In genomic region chr7:142869419-142870163, GRCm38 (mm10) we compare ENCODE assay signal across 17 mouse cellular contexts.
DNase-seq lines count a peak whose midpoint lies in the region; ATAC-seq and TF ChIP-seq lines count a peak whose summit lies in the region.
"Had no signal": no experiment of that assay in that cellular context is flagged by ENCODE, and none has a peak within 500 bp of the region (broad histone marks: within the 10 kb centered on the region; RNA-seq: fewer than 3 reads in every experiment).

No protein-coding gene starts in this region.

- 0 out of 2 replicates have a peak, but pooled peaks cover 4% of the 10 kb centered on the region for H3K4me1 ChIP-seq in hindbrain, embryonic 13.5 days (replicated peaks)
- no peaks in the 10 kb centered on the region for H3K4me1 ChIP-seq in hindbrain, embryonic 10.5 days (replicated peaks)
- H3K4me1 ChIP-seq in ES-E14 (ENCODE audit: control insufficient read depth in 2 of 2, insufficient read depth in 2 of 2, low read length in 2 of 2, poor library complexity in 1 of 2), result no peaks in the 10 kb centered on the region
- H3K4me1 ChIP-seq in limb, embryonic 14.5 days (ENCODE audit: control insufficient read depth, insufficient read depth, low read length), result peaks cover 8% of the 10 kb centered on the region
- H3K4me1 ChIP-seq: stomach, embryonic 15.5 days had no signal

- no peak overlapping the region for H3K4me3 ChIP-seq in hindbrain, embryonic 13.5 days
- H3K4me3 ChIP-seq in hindbrain, embryonic 10.5 days, result no peak overlapping the region
- no peak overlapping the region for H3K4me3 ChIP-seq in ES-E14 (ENCODE audit: insufficient read depth in 1 of 2, low read depth in 1 of 2, low read length in 2 of 2, poor library complexity in 1 of 2, severe bottlenecking in 1 of 2)
- H3K4me3 ChIP-seq in limb, embryonic 14.5 days (replicated peaks; ENCODE audit: low read length), result no peak overlapping the region
- H3K4me3 ChIP-seq: left cerebral cortex, adult 2 months; midbrain, embryonic 12.5 days; neural tube, embryonic 12.5 days; stomach, embryonic 15.5 days had no signal

- no peak for ATAC-seq in hindbrain, embryonic 13.5 days (ENCODE audit: low FRiP score)
- peak; percentile 71; the same call in 1 of the 2 replicates for ATAC-seq in limb, embryonic 14.5 days (ENCODE audit: low FRiP score, low read depth)
- ATAC-seq in megakaryocyte-erythroid progenitor cell, adult 5-6 weeks (replicated peaks; ENCODE audit: low FRiP score, low TSS enrichment, poor library complexity, severe bottlenecking), result no peak
- ATAC-seq: intestine, postnatal 0 days had no signal

- no peaks in the 10 kb centered on the region for H3K9me3 ChIP-seq in hindbrain, embryonic 13.5 days
- no peaks in the 10 kb centered on the region for H3K9me3 ChIP-seq in hindbrain, embryonic 10.5 days
- H3K9me3 ChIP-seq in ES-E14 (ENCODE audit: control insufficient read depth, insufficient read depth, low read depth, low read length), result no peaks in the 10 kb centered on the region
- no peaks in the 10 kb centered on the region for H3K9me3 ChIP-seq in limb, embryonic 14.5 days (ENCODE audit: control insufficient read depth, low read length)
- H3K9me3 ChIP-seq: midbrain, embryonic 12.5 days; neural tube, embryonic 12.5 days; stomach, embryonic 15.5 days had no signal

- WGBS in hindbrain, embryonic 13.5 days, result 11% methylated on average over 4 of the region's 4 CpGs
- WGBS in hindbrain, embryonic 10.5 days, result 16% methylated on average over 4 of the region's 4 CpGs
- WGBS in limb, embryonic 14.5 days, result 2% methylated on average over 4 of the region's 4 CpGs

- H3K4me2 ChIP-seq in hindbrain, embryonic 13.5 days, result no peak overlapping the region
- no peak overlapping the region for H3K4me2 ChIP-seq in limb, embryonic 14.5 days (replicated peaks; ENCODE audit: low read depth, low read length, severe bottlenecking)
- H3K4me2 ChIP-seq: heart, embryonic 11.5 days; midbrain, embryonic 12.5 days; neural tube, embryonic 12.5 days; stomach, embryonic 15.5 days had no signal

- TF ChIP-seq POLR2A in limb, embryonic 14.5 days (IDR thresholded peaks at IDR 0.05; ENCODE audit: borderline replicate concordance, extremely low read depth, insufficient read depth, insufficient read length), result no peak

- H3K36me3 ChIP-seq in hindbrain, embryonic 13.5 days, result no peaks in the 10 kb centered on the region
- no peaks in the 10 kb centered on the region for H3K36me3 ChIP-seq in hindbrain, embryonic 10.5 days
- no peaks in the 10 kb centered on the region for H3K36me3 ChIP-seq in ES-E14 (ENCODE audit: control insufficient read depth, insufficient read depth, low read length, poor library complexity, severe bottlenecking)
- H3K36me3 ChIP-seq in limb, embryonic 14.5 days (ENCODE audit: control insufficient read depth, insufficient read depth, low read length), result no peaks in the 10 kb centered on the region
- H3K36me3 ChIP-seq: midbrain, embryonic 12.5 days; neural tube, embryonic 12.5 days; stomach, embryonic 15.5 days had no signal

- DNase-seq in hindbrain, embryonic 10.5 days (ENCODE audit: low spot score), result no peak
- no peak for DNase-seq in ES-E14 (ENCODE audit: low read depth, low spot score)
- DNase-seq in embryo, embryonic 11 days, result peak; percentile 33
- peak; percentile 57 for DNase-seq in limb, embryonic 14.5 days (ENCODE audit: low spot score)
- DNase-seq in cerebellum, postnatal 25 days, result no peak
- DNase-seq: cerebellum, adult 11-12 months; gastrocnemius, postnatal 36 days; thymus, postnatal 14 days had no signal

- 0 out of 2 replicates have a peak overlapping the region, but pooled peaks have one; percentile 12 for H3K27ac ChIP-seq in hindbrain, embryonic 13.5 days
- no peak overlapping the region for H3K27ac ChIP-seq in hindbrain, embryonic 10.5 days
- no peak overlapping the region for H3K27ac ChIP-seq in ES-E14 (ENCODE audit: insufficient read depth, low read depth, low read length, poor library complexity, severe bottlenecking)
- no peak overlapping the region for H3K27ac ChIP-seq in limb, embryonic 14.5 days (replicated peaks; ENCODE audit: low read depth, low read length)
- H3K27ac ChIP-seq: kidney, postnatal 0 days; left cerebral cortex, adult 2 months; midbrain, embryonic 12.5 days; neural tube, embryonic 12.5 days; stomach, embryonic 15.5 days had no signal

- in situ Hi-C loops in ES-E14 (cut with MboI; ENCODE audit: low sequenced_read_pairs in 2 of 2, unreplicated experiment in 2 of 2), result no loop called here

- H3K9ac ChIP-seq in hindbrain, embryonic 13.5 days, result no peak overlapping the region
- no peak overlapping the region for H3K9ac ChIP-seq in ES-E14 (ENCODE audit: insufficient read depth, low read depth, low read length, poor library complexity, severe bottlenecking)
- H3K9ac ChIP-seq in limb, embryonic 14.5 days (ENCODE audit: low read depth, low read length, severe bottlenecking), result no peak overlapping the region
- H3K9ac ChIP-seq: midbrain, embryonic 12.5 days; neural tube, embryonic 12.5 days; stomach, embryonic 15.5 days had no signal

- no peaks in the 10 kb centered on the region for H3K27me3 ChIP-seq in hindbrain, embryonic 13.5 days
- no peaks in the 10 kb centered on the region for H3K27me3 ChIP-seq in hindbrain, embryonic 10.5 days (ENCODE audit: insufficient read depth, poor library complexity, severe bottlenecking)
- no peaks in the 10 kb centered on the region for H3K27me3 ChIP-seq in limb, embryonic 14.5 days (ENCODE audit: control insufficient read depth, insufficient read depth, low read length)
- H3K27me3 ChIP-seq: midbrain, embryonic 12.5 days; neural tube, embryonic 12.5 days; stomach, embryonic 15.5 days had no signal

TF ChIP-seq in ES-E14, 5 proteins besides CTCF, POLR2A, EP300 and RAD21:
- TF ChIP-seq MAFK (IDR thresholded peaks at IDR 0.05; ENCODE audit: insufficient read depth, low read depth, low read length) (0 out of 2 replicates have a peak, but pooled peaks have one; percentile 16), CHD2 (IDR thresholded peaks at IDR 0.05; ENCODE audit: low read depth, low read length) (no peak)

Comparison
In these comparisons a context has a peak if more than half of its experiments do, and no peak if none do; other contexts are left out.
1. DNase-seq: peak in embryo, embryonic 11 days (single experiment) and limb, embryonic 14.5 days (single experiment); none in hindbrain, embryonic 10.5 days (single experiment), ES-E14 (single experiment) and cerebellum, postnatal 25 days (0 of 2).